Comparison of ENCODE assay signal across 8 mouse cellular contexts in genomic region chr9:114648472-114648871, GRCm38 (mm10). TPM values are rescaled to one million over a fixed set of nuclear protein-coding genes. Genes with fewer than 3 reads are reported as not detected.
DNase-seq lines count a peak whose midpoint lies in the region; ATAC-seq and TF ChIP-seq lines count a peak whose summit lies in the region.
"Not testable (repeated sequence)": the region's sequence is repeated elsewhere in the genome, so short reads cannot be mapped to it uniquely, and the experiment has no call there.

No protein-coding gene starts in this region.

- not testable (repeated sequence) for H3K9me3 ChIP-seq in MEL (replicated peaks; ENCODE audit: insufficient read depth, low read length); kidney, postnatal 0 days (replicated peaks; ENCODE audit: low read length)

- H3K79me2 ChIP-seq in MEL (ENCODE audit: control insufficient read depth, insufficient read depth, low read length, poor library complexity); heart, adult 2 months (replicated peaks; ENCODE audit: control insufficient read depth, insufficient read depth, low read length): not testable (repeated sequence)

- peak overlapping the region; percentile 78 for H3K9ac ChIP-seq in MEL (ENCODE audit: control insufficient read depth, low read depth, low read length, poor library complexity, severe bottlenecking)
- H3K9ac ChIP-seq in heart, adult 2 months (ENCODE audit: low read depth, low read length); kidney, postnatal 0 days (ENCODE audit: low read depth, low read length): not testable (repeated sequence)

- TF ChIP-seq POLR2A in MEL (IDR thresholded peaks at IDR 0.05; ENCODE audit: control insufficient read depth in 1 of 2, insufficient read depth in 1 of 2, low read depth in 1 of 2, low read length in 2 of 2, poor library complexity in 1 of 2); brain, embryonic 14.5 days (IDR thresholded peaks at IDR 0.05; ENCODE audit: borderline replicate concordance, extremely low read depth, insufficient read depth, insufficient read length, poor library complexity, severe bottlenecking); heart, adult 2 months (IDR thresholded peaks at IDR 0.05; ENCODE audit: insufficient read depth, low read depth, low read length): not testable (repeated sequence)

- intact Hi-C loops in heart, adult 2 months (cut with DNase I), result loop anchor here (1.0 kb wide), 1 partner anchor 79 kb away; no protein-coding TSS in a partner anchor

- peak; percentile 59 for TF ChIP-seq RAD21 in MEL (IDR thresholded peaks at IDR 0.05; ENCODE audit: low read depth, low read length)

- H3K36me3 ChIP-seq in MEL (ENCODE audit: control insufficient read depth in 1 of 2, insufficient read depth in 2 of 2, low read length in 2 of 2); heart, adult 2 months (ENCODE audit: control insufficient read depth, insufficient read depth, low read length); kidney, postnatal 0 days (ENCODE audit: insufficient read depth, low read length): not testable (repeated sequence)

- TF ChIP-seq EP300 in MEL (IDR thresholded peaks at IDR 0.05; ENCODE audit: low read depth in 1 of 2, low read length in 2 of 2); heart, adult 2 months (IDR thresholded peaks at IDR 0.05; ENCODE audit: insufficient read depth, low read depth, low read length): not testable (repeated sequence)

- H3K4me1 ChIP-seq in MEL (ENCODE audit: control insufficient read depth in 1 of 2, insufficient read depth in 2 of 2, low read length in 2 of 2); heart, adult 2 months (ENCODE audit: control insufficient read depth, insufficient read depth, low read length); kidney, postnatal 0 days (replicated peaks; ENCODE audit: insufficient read depth, low read length): not testable (repeated sequence)

- H3K4me2 ChIP-seq in kidney, postnatal 0 days (ENCODE audit: low read length), result not testable (repeated sequence)

- peak; percentile 69 for DNase-seq in 3T3-L1 (ENCODE audit: low read depth, low spot score)
- DNase-seq in MEL (ENCODE audit: low read depth, low spot score), result peak; percentile 75
- peak; percentile 70 for DNase-seq in brain, embryonic 14.5 days (ENCODE audit: low read depth)
- DNase-seq in embryo, embryonic 11 days, result peak; percentile 49
- DNase-seq in heart, adult 2 months, result not testable (repeated sequence)
- DNase-seq in kidney, postnatal 0 days (ENCODE audit: low spot score), result peak; percentile 68
- DNase-seq in retina, postnatal 7 days (ENCODE audit: low read depth, low spot score), result peak; percentile 49

- not testable (repeated sequence) for ATAC-seq in kidney, postnatal 0 days (replicated peaks; ENCODE audit: low FRiP score, low read depth)
- peak; percentile 56; the same call in 1 of the 2 replicates for ATAC-seq in megakaryocyte, adult 5-6 weeks (ENCODE audit: poor library complexity, severe bottlenecking)

- TF ChIP-seq CTCF in MEL (IDR thresholded peaks at IDR 0.05 in 2 of 3, conservative IDR thresholded peaks at IDR 0.05 in 1 of 3; ENCODE audit: control insufficient read depth in 1 of 3, insufficient read depth in 1 of 3, low read depth in 2 of 3, low read length in 3 of 3, poor library complexity in 1 of 3, severe bottlenecking in 1 of 3), result peak; percentile 31 to 58 (median 55); a peak in 5 of 6 replicates
- TF ChIP-seq CTCF in brain, embryonic 14.5 days (IDR thresholded peaks at IDR 0.05; ENCODE audit: borderline replicate concordance, extremely low read depth, insufficient read depth, insufficient read length), result peak; percentile 52; the same call in 1 of the 2 replicates
- TF ChIP-seq CTCF in heart, adult 2 months (IDR thresholded peaks at IDR 0.05), result peak; percentile 74
- TF ChIP-seq CTCF in kidney, postnatal 0 days (IDR thresholded peaks at IDR 0.05; ENCODE audit: low read depth), result peak; percentile 77

- H3K27ac ChIP-seq in MEL (ENCODE audit: control insufficient read depth, low read depth, low read length); heart, adult 2 months; kidney, postnatal 0 days: not testable (repeated sequence)

- WGBS in heart, adult 2 months, result 33% methylated on average over 9 of the region's 9 CpGs
- WGBS in kidney, postnatal 0 days, result 50% methylated on average over 8 of the region's 9 CpGs

- H3K27me3 ChIP-seq in MEL (ENCODE audit: control insufficient read depth in 1 of 2, insufficient read depth in 2 of 2, low read length in 2 of 2); heart, adult 2 months (ENCODE audit: control insufficient read depth, insufficient read depth, low read length); kidney, postnatal 0 days (ENCODE audit: insufficient read depth, low read length): not testable (repeated sequence)

- H3K4me3 ChIP-seq in MEL (ENCODE audit: control insufficient read depth in 1 of 2, insufficient read depth in 1 of 2, low read depth in 2 of 2, low read length in 2 of 2), result peak overlapping the region; percentile 73 to 74
- H3K4me3 ChIP-seq in heart, adult 2 months; kidney, postnatal 0 days (replicated peaks; ENCODE audit: low read depth, low read length): not testable (repeated sequence)

TF ChIP-seq in MEL, 35 proteins besides CTCF, POLR2A, EP300 and RAD21:
- TF ChIP-seq ZNF384 (IDR thresholded peaks at IDR 0.05; ENCODE audit: low read depth, low read length) (peak; percentile 94), SMC3 (IDR thresholded peaks at IDR 0.05; ENCODE audit: low read depth, low read length) (peak; percentile 45), ZC3H11A (IDR thresholded peaks at IDR 0.05; ENCODE audit: low read depth, low read length) (peak; percentile 48)

RNA-seq across cellular contexts. Expression of gene Cnot10, which starts 8.5 kb away (rescaled TPM):
- 42.4 and 43.3 TPM in 2 replicates for total RNA-seq in MEL (2012; rRNA removed)
- polyA plus RNA-seq in MEL (2012; ENCODE audit: insufficient read depth in 1 of 2, insufficient read length in 2 of 2, low read depth in 1 of 2, low replicate concordance in 2 of 2, missing spikeins in 1 of 2), result 100 to 1,000 TPM in 1 of 2 experiments, 10 to 100 TPM in 1; 46.9 to 143 TPM
- 64.4 and 67.7 TPM in 2 replicates for polyA plus RNA-seq in brain, embryonic 14.5 days (2012; rRNA removed)
- total RNA-seq in heart, adult 2 months (2021), result 10 to 100 TPM; 22.5 to 23.5 TPM
- 16.8 and 26.2 TPM in 2 replicates for polyA plus RNA-seq in heart, adult 2 months (2012; rRNA removed)
- polyA plus RNA-seq in kidney, postnatal 0 days (2015; fragmentation: Nextera tagmentation; extraction: Ambion mirVana), result 45.7 and 50.4 TPM in 2 replicates
- total RNA-seq in megakaryocyte, adult 5-6 weeks (2015), result 14.3 and 14.7 TPM in 2 replicates
- 26.8 and 33.3 TPM in 2 replicates for total RNA-seq in megakaryocyte, adult 5-6 weeks (2017)

RNA-seq across cellular contexts. Expression of gene Dync1li1, which starts 40.1 kb away (rescaled TPM):
- total RNA-seq in MEL (2012; rRNA removed), result 35.2 TPM in 2 replicates
- polyA plus RNA-seq in MEL (2012; ENCODE audit: insufficient read depth in 1 of 2, insufficient read length in 2 of 2, low read depth in 1 of 2, low replicate concordance in 2 of 2, missing spikeins in 1 of 2), result 10 to 100 TPM in 1 of 2 experiments, not detected in 1; 40.0 TPM
- polyA plus RNA-seq in brain, embryonic 14.5 days (2012; rRNA removed), result 61.5 and 87.4 TPM in 2 replicates
- 10 to 100 TPM; 64.3 to 68.2 TPM for total RNA-seq in heart, adult 2 months (2021)
- 22.4 and 32.6 TPM in 2 replicates for polyA plus RNA-seq in heart, adult 2 months (2012; rRNA removed)
- 43.8 and 45.4 TPM in 2 replicates for polyA plus RNA-seq in kidney, postnatal 0 days (2015; fragmentation: Nextera tagmentation; extraction: Ambion mirVana)
- 35.5 and 39.5 TPM in 2 replicates for total RNA-seq in megakaryocyte, adult 5-6 weeks (2015)
- total RNA-seq in megakaryocyte, adult 5-6 weeks (2017), result 59.1 and 60.7 TPM in 2 replicates
